In genomic region chr3:138144642-138145171, GRCm38 (mm10) we compare ENCODE assay signal across 8 mouse cellular contexts. TPM values are rescaled to one million over a fixed set of nuclear protein-coding genes. Genes with fewer than 3 reads are reported as not detected.
DNase-seq lines count a peak whose midpoint lies in the region; ATAC-seq and TF ChIP-seq lines count a peak whose summit lies in the region.

Gene Mttp, minus strand, starts transcription at chr3:138144968.

- H3K4me1 ChIP-seq in intestine, postnatal 0 days (replicated peaks; ENCODE audit: control insufficient read depth, insufficient read depth, low read length) = peaks cover 3% of the 10 kb centered on the region; the same call in 1 of the 2 replicates
- no peaks in the 10 kb centered on the region for H3K4me1 ChIP-seq in midbrain, embryonic 11.5 days (ENCODE audit: control insufficient read depth, insufficient read depth, low read length)

- H3K27ac ChIP-seq in intestine, postnatal 0 days (ENCODE audit: low read depth, low read length) = peak within 1 kb of the TSS; percentile 96
- peak within 1 kb of the TSS; percentile 98 for H3K27ac ChIP-seq in midbrain, embryonic 11.5 days (ENCODE audit: low read depth, low read length)

- H3K4me3 ChIP-seq in intestine, postnatal 0 days (ENCODE audit: low read depth, low read length) = peak within 1 kb of the TSS; percentile 74
- H3K4me3 ChIP-seq in midbrain, embryonic 11.5 days (ENCODE audit: low read depth, low read length) = peak within 1 kb of the TSS; percentile 38

- intact Hi-C loops in left cerebral cortex, postnatal 36 days (cut with DNase I) = loop anchor here (1.0 to 5.0 kb wide), 5 partner anchors 62 to 279 kb away; partner anchors contain the start of gene Lamtor3

- peak; percentile 70 for DNase-seq in 3134 (ENCODE audit: extremely low read depth, insufficient read length, low spot score)
- peak; percentile 56 for DNase-seq in adrenal gland, adult 8-10 months
- DNase-seq in embryo, embryonic 11.5 days (ENCODE audit: low read depth, low spot score) = peak; percentile 79
- DNase-seq in gastrocnemius, postnatal 25 days = peak; percentile 55
- DNase-seq in left cerebral cortex, postnatal 36 days (ENCODE audit: low spot score in 2 of 2) = peak; percentile 40 to 73
- peak; percentile 99 for DNase-seq in midbrain, embryonic 11.5 days (ENCODE audit: low spot score, missing footprints)
- DNase-seq in right cerebral cortex, postnatal 4 days = peak; percentile 73

- no peaks in the 10 kb centered on the region for H3K9me3 ChIP-seq in intestine, postnatal 0 days (ENCODE audit: control insufficient read depth)
- no peaks in the 10 kb centered on the region for H3K9me3 ChIP-seq in midbrain, embryonic 11.5 days (ENCODE audit: control insufficient read depth, low read length)

- H3K4me2 ChIP-seq in intestine, postnatal 0 days (replicated peaks; ENCODE audit: low read depth) = peak within 1 kb of the TSS; percentile 68
- peak within 1 kb of the TSS; percentile 62 for H3K4me2 ChIP-seq in midbrain, embryonic 11.5 days

- H3K9ac ChIP-seq in intestine, postnatal 0 days (ENCODE audit: low read depth, low read length) = peak within 1 kb of the TSS; percentile 75
- peak within 1 kb of the TSS; percentile 82 for H3K9ac ChIP-seq in midbrain, embryonic 11.5 days (ENCODE audit: low read length)

- WGBS in intestine, postnatal 0 days = 2% methylated on average over 8 of the region's 8 CpGs
- whole genome bisulfite sequencing in midbrain, embryonic 11.5 days = 4% methylated on average over 8 of the region's 8 CpGs

- no peak for ATAC-seq in intestine, postnatal 0 days
- peak; percentile 24; the same call in 1 of the 2 replicates for ATAC-seq in midbrain, embryonic 11.5 days (ENCODE audit: low FRiP score)

- H3K27me3 ChIP-seq in intestine, postnatal 0 days (replicated peaks; ENCODE audit: control insufficient read depth, insufficient read depth, low read length) = no peaks in the 10 kb centered on the region
- H3K27me3 ChIP-seq in midbrain, embryonic 11.5 days (ENCODE audit: control insufficient read depth, insufficient read depth, low read length) = no peaks in the 10 kb centered on the region

- H3K36me3 ChIP-seq in intestine, postnatal 0 days (ENCODE audit: control insufficient read depth, insufficient read depth) = no peaks in the 10 kb centered on the region
- H3K36me3 ChIP-seq in midbrain, embryonic 11.5 days (ENCODE audit: control insufficient read depth, insufficient read depth, low read length) = peaks cover 5% of the 10 kb centered on the region; the same call in 1 of the 2 replicates

- TF ChIP-seq CTCF in intestine, postnatal 0 days (IDR thresholded peaks at IDR 0.05; ENCODE audit: low read depth) = peak; percentile 82

RNA-seq across cellular contexts. Expression of gene Mttp, which starts in this region (rescaled TPM):
- 10 to 100 TPM in 2 of 4 experiments, 1 to 10 TPM in 2; 5.9 to 11.8 (median 8.8) TPM for total RNA-seq in adrenal gland, adult 8-10 months (2022)
- 1 to 10 TPM; 1.8 TPM for total RNA-seq in gastrocnemius, postnatal 25 days (2021)
- polyA plus RNA-seq in intestine, postnatal 0 days (2015; fragmentation: Nextera tagmentation; extraction: Ambion mirVana) = 930 and 998 TPM in 2 replicates
- total RNA-seq in left cerebral cortex, postnatal 36 days (2021) = 1 to 10 TPM; 5.6 to 6.2 TPM
- polyA plus RNA-seq in midbrain, embryonic 11.5 days (2014; fragmentation: Nextera tagmentation; extraction: Ambion mirVana) = 10.0 and 10.7 TPM in 2 replicates

Comparison
In these comparisons a context has a peak if more than half of its experiments do, and no peak if none do; other contexts are left out.
1. RNA of gene Mttp (polyA plus RNA-seq): 930 to 998 TPM in intestine, postnatal 0 days; 10.0 to 10.7 TPM in midbrain, embryonic 11.5 days; every median in the first group is over 10 times any median in the second.
2. Peak in every context shown above with its lines, with median percentiles within 50 percentile points of each other: DNase-seq.